Mouse (Mus musculus) lung, postnatal 0 days (tissue): Measurements from ENCODE around the gene Fktn.
A peak's percentile ranks its signal among the peaks of the same experiment; 100 is the strongest.

Experiments used
- CTCF ChIP-seq: IDR thresholded peaks from 2 replicates; pipeline ENCODE4 v1.5.1; 2016; ENCODE audit warnings: antibody characterized with exemption, mild to moderate bottlenecking
- EP300 ChIP-seq: IDR thresholded peaks from 2 replicates; pipeline ENCODE4 v1.6.1; 2016; ENCODE audit warnings: antibody characterized with exemption, mild to moderate bottlenecking, control low read depth

DNA sequence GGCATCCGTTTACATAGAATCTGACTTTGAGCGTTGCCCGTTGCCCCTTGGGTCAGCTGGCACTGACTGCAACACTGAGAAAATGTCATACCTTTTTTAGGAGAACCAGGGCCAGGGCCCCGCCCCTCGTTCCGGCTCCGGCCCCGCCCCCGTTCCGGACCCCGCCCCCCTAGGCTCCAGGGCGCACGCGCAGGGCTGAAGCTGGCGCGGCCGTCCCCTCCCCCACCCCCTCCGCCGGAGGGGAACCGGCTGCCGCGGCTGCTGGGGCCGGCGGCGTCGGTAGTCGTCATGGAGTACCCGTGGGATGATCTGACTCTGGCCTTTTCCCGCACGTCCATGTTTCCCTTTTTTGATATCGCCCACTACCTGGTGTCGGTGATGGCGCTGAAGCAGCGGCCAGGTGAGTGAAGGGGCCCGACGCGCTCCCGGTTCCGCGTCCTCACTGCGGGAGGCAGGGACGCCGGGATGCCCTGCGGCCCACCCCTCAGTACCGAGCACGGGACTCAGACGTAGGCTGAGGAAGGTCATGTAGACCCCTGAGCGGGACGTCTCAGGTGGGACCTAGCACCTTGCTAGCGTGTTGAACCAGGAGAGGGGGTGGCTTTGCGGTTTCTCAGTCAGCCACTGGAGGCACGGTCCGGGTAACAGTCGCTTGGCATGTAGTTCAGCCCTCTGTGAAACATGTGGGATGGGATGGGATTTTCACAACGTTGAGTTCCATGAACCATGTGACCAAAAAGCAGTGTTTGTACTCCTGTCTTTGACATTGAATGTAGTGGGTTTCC is 112.2 kb downstream of the Fktn start, which contains the start of gene Tmem38b:
- TF ChIP-seq CTCF, result peak; percentile 53
- no peak for TF ChIP-seq EP300
